Mouse (Mus musculus) CH12.LX (cell line): ENCODE measurements around the gene Aldh9a1. TPM values are rescaled to one million over a fixed set of nuclear protein-coding genes. Genes with fewer than 3 reads are reported as not detected.

Experiments
- DNase-seq: peaks from one replicate; pipeline ENCODE4 v3.0.0-alpha.2; 2013; ENCODE audit errors: extremely low read depth
- H3K27ac ChIP-seq: 2 replicates; pipeline ENCODE4 v1.5.1; 2012; ENCODE audit warnings: low read depth, mild to moderate bottlenecking, control low read depth, moderate library complexity; ENCODE audit not compliant: insufficient read depth
- H3K27me3 ChIP-seq: replicated peaks from 2 replicates; pipeline ENCODE3; 2012; ENCODE audit warnings: inconsistent platforms
- H3K36me3 ChIP-seq, 2 experiments: replicated peaks in 1 of 2; 2 replicates each; pipeline versions ENCODE3 to v1.6.1; 2012; ENCODE audit warnings: inconsistent platforms in 1 of 2, low read length in 1 of 2, mild to moderate bottlenecking in 1 of 2, mixed read lengths in 1 of 2, moderate library complexity in 1 of 2; ENCODE audit not compliant: control insufficient read depth in 1 of 2, insufficient read depth in 1 of 2
- H3K4me1 ChIP-seq, 2 experiments: 2 replicates each; pipeline ENCODE4 v1.6.1; 2012; ENCODE audit warnings: inconsistent platforms in 1 of 2, moderate library complexity in 1 of 2; ENCODE audit not compliant: insufficient read depth in 2 of 2, control insufficient read depth in 1 of 2
- H3K4me2 ChIP-seq: 2 replicates; pipeline ENCODE4 v1.6.1; 2012; ENCODE audit warnings: low read depth, mild to moderate bottlenecking, control low read depth; ENCODE audit not compliant: poor library complexity, insufficient read depth, severe bottlenecking
- H3K4me3 ChIP-seq, 3 experiments: fragments of 150-350 bp in 1 of 3; sonication (generic) in 1 of 3; replicated peaks in 1 of 3; 2 replicates each; pipeline versions ENCODE3 to v1.5.1; 2011 to 2012; ENCODE audit warnings: low read depth in 2 of 3, low read length in 2 of 3, mild to moderate bottlenecking in 2 of 3, moderate library complexity in 2 of 3, control low read depth in 1 of 3, improper control_type of control experiment in 1 of 3, inconsistent platforms in 1 of 3, mixed read lengths in 1 of 3; ENCODE audit not compliant: poor library complexity in 1 of 3
- H3K79me2 ChIP-seq: replicated peaks from 2 replicates; pipeline ENCODE4 v1.6.1; 2012; ENCODE audit warnings: mild to moderate bottlenecking, moderate library complexity; ENCODE audit not compliant: control insufficient read depth, poor library complexity, insufficient read depth, severe bottlenecking; ENCODE audit errors: extremely low read depth
- H3K9ac ChIP-seq: 2 replicates; pipeline ENCODE4 v1.6.1; 2012; ENCODE audit warnings: low read depth, mild to moderate bottlenecking, control low read depth, moderate library complexity; ENCODE audit not compliant: insufficient read depth
- H3K9me3 ChIP-seq: replicated peaks from 2 replicates; pipeline ENCODE3; 2012; ENCODE audit warnings: low read length, inconsistent platforms, mixed read lengths
- BHLHE40 ChIP-seq: IDR thresholded peaks from 2 replicates; pipeline ENCODE4 v1.6.1; 2011; ENCODE audit warnings: mild to moderate bottlenecking, low read depth, low read length, improper control_type of control experiment
- CHD2 ChIP-seq: IDR thresholded peaks from 2 replicates; pipeline ENCODE4 v1.6.1; 2011; ENCODE audit warnings: low read length, improper control_type of control experiment
- E2F4 ChIP-seq: IDR thresholded peaks from 2 replicates; pipeline ENCODE4 v1.6.1; 2011; ENCODE audit warnings: low read depth, low read length, improper control_type of control experiment; ENCODE audit not compliant: insufficient replicate concordance
- ELF1 ChIP-seq: IDR thresholded peaks from 2 replicates; pipeline ENCODE4 v1.6.1; 2014; ENCODE audit warnings: low read depth, mild to moderate bottlenecking, inconsistent platforms, low read length, improper control_type of control experiment
- JUND ChIP-seq: conservative IDR thresholded peaks from 2 replicates; pipeline ENCODE4 v1.6.1; 2011; ENCODE audit warnings: low read depth, low read length, improper control_type of control experiment
- MAX ChIP-seq: IDR thresholded peaks from 2 replicates; pipeline ENCODE4 v1.6.1; 2011; ENCODE audit warnings: low read length, improper control_type of control experiment
- MEF2A ChIP-seq: IDR thresholded peaks from 2 replicates; pipeline ENCODE4 v1.6.1; 2014; ENCODE audit warnings: low read depth, mild to moderate bottlenecking, inconsistent platforms, low read length, improper control_type of control experiment, borderline replicate concordance
- NRF1 ChIP-seq: IDR thresholded peaks from 2 replicates; pipeline ENCODE4 v1.6.1; 2014; ENCODE audit warnings: low read depth, mild to moderate bottlenecking, inconsistent platforms, low read length, improper control_type of control experiment, moderate library complexity
- RCOR1 ChIP-seq: conservative IDR thresholded peaks from 2 replicates; pipeline ENCODE4 v1.6.1; 2012; ENCODE audit warnings: low read depth, mild to moderate bottlenecking, inconsistent platforms, low read length, improper control_type of control experiment
- SMC3 ChIP-seq: IDR thresholded peaks from 2 replicates; pipeline ENCODE4 v1.6.1; 2011; ENCODE audit warnings: low read depth, low read length, improper control_type of control experiment
- TBP ChIP-seq: conservative IDR thresholded peaks from 2 replicates; pipeline ENCODE4 v1.6.1; 2011; ENCODE audit warnings: low read depth, low read length, improper control_type of control experiment
- TCF12 ChIP-seq: IDR thresholded peaks from 2 replicates; pipeline ENCODE4 v1.6.1; 2014; ENCODE audit warnings: low read depth, mild to moderate bottlenecking, inconsistent platforms, low read length, improper control_type of control experiment
- ZC3H11A ChIP-seq: IDR thresholded peaks from 2 replicates; pipeline ENCODE4 v1.6.1; 2012; ENCODE audit warnings: low read depth, mild to moderate bottlenecking, inconsistent platforms, low read length, improper control_type of control experiment
- ZKSCAN1 ChIP-seq: IDR thresholded peaks from 2 replicates; pipeline ENCODE4 v1.6.1; 2012; ENCODE audit warnings: low read depth, inconsistent platforms, low read length, improper control_type of control experiment, borderline replicate concordance
- ZNF384 ChIP-seq: IDR thresholded peaks from 2 replicates; pipeline ENCODE4 v1.6.1; 2012; ENCODE audit warnings: low read depth, low read length, improper control_type of control experiment, inconsistent platforms
- dilution Hi-C: fragments of 300-500 bp; cut with MboI; formaldehyde crosslinking; loops from 2 replicates; pipeline ENCODE4 v1.14.3; 2020; ENCODE audit warnings: low sequenced_read_pairs; ENCODE audit not compliant: extremely low pct_unique_long_range_greater_than_20kb, extremely low pct_ligation_motif_present
- in situ Hi-C: fragments of 300-500 bp; cut with MboI; formaldehyde crosslinking; loops from 3 replicates; pipeline ENCODE4 v1.14.3; 2019; ENCODE audit warnings: low sequenced_read_pairs, low pct_ligation_motif_present, low pct_unique_long_range_greater_than_20kb, mixed read lengths
- polyA plus RNA-seq: library from polyadenylated mRNA; unstranded; fragments of >175 nt; gene quantifications from 2 replicates; pipeline ENCODE4 v1.2.1, GENCODE M21; 2012; ENCODE audit warnings: low read depth; ENCODE audit not compliant: insufficient read length
- total RNA-seq, 2 experiments: library from RNA; depleted of rRNA; stranded (reverse); fragments of 300-350 nt in 1 of 2; fragments of >200 nt in 1 of 2; gene quantifications; 2 replicates each; pipeline ENCODE4 v1.2.3; 2012 to 2014

Gene Aldh9a1
- total and polyA plus RNA-seq, 3 experiments = 26.2 to 79.7 (median 31.2) TPM

DNA sequence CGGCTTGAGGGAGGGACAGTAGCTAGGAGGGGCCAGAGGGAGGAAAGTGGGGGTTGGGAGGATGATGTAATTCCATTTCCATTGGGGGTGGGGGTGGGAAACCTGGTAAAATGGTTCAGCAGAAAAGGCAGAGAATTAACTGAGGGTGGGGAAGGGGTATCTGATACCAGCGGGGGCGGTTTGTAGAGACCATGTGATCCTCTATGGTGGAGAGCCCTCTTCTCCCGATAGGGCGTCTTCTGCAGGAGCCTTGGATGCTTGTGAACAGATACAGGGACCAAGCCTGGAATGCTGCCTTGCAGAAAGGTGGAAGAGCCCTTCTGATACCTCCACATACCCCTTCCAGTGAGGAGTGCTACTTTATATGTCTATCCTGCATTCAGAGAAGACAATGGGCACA, 33.4 kb downstream of the Aldh9a1 start:
- no peak overlapping the region for H3K27ac ChIP-seq
- no peaks in the 10 kb centered on the region for H3K79me2 ChIP-seq
- no peak overlapping the region for H3K4me3 ChIP-seq
- TF ChIP-seq MEF2A = no peak
- no peaks in the 10 kb centered on the region for H3K36me3 ChIP-seq
- DNase-seq = no peak
- peaks cover 85% of the 10 kb centered on the region for H3K27me3 ChIP-seq
- H3K4me2 ChIP-seq = no peak overlapping the region
- in situ Hi-C loops (no loop called here), dilution Hi-C loops (no loop called here)
- no peak overlapping the region for H3K9ac ChIP-seq
- no peaks in the 10 kb centered on the region for H3K9me3 ChIP-seq
- H3K4me1 ChIP-seq = no peaks in the 10 kb centered on the region

DNA sequence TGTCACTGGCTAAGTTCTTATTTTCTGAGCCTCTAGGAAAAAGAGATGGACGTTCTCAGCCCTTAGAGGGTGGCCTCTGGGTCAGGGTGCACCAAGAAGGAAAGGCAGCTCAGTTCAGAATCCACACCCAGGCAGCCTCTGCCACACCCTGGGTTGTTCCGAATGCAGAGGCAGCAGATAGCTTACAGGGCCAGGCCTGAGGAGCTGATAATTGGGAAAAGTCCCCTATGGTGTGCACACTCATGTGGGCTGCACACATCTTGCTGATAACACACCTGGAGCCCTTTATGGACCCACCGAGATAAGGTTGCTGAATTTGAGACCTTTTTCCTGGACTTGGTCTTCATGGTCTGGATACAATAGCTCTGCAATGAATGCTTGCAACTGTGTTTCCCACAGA, 34.4 kb downstream of the Aldh9a1 start:
- no peaks in the 10 kb centered on the region for H3K36me3 ChIP-seq
- H3K79me2 ChIP-seq = no peaks in the 10 kb centered on the region
- H3K4me2 ChIP-seq = no peak overlapping the region
- no peak for DNase-seq
- H3K4me1 ChIP-seq = no peaks in the 10 kb centered on the region
- H3K4me3 ChIP-seq = no peak overlapping the region
- no peak overlapping the region for H3K9ac ChIP-seq
- no peaks in the 10 kb centered on the region for H3K9me3 ChIP-seq
- no peak for TF ChIP-seq TCF12
- TF ChIP-seq, all 38 proteins: peak for 0
- Histone ChIP-seq H3K27me3 (peaks cover 90% of the 10 kb centered on the region), H3K27ac (no peak overlapping the region)
- dilution Hi-C loops (no loop called here), in situ Hi-C loops (no loop called here)

DNA sequence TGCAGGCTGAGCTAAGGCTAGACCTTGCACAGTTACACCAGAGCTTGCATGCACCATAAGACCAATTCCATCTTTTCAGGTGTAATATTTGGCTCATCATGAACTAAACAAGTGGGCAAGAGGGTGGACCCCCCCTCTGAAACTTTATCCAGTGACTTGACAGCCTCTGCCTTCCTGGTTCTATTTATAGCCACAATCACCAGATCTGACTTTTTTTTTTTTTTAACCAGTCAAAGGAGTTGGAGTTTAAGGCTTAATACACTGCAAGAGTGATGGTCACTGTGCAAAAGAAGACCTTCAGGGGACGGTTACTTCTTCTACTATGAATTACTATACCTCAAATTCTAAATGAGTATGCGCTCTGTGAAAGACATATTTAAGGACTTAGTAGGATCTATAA, 35.4 kb downstream of the Aldh9a1 start:
- H3K4me1 ChIP-seq = no peaks in the 10 kb centered on the region
- H3K9ac ChIP-seq = no peak overlapping the region
- no peaks in the 10 kb centered on the region for H3K36me3 ChIP-seq
- H3K79me2 ChIP-seq = no peaks in the 10 kb centered on the region
- no peak overlapping the region for H3K27ac ChIP-seq
- dilution Hi-C loops (no loop called here), in situ Hi-C loops (no loop called here)
- H3K4me3 ChIP-seq = no peak overlapping the region
- no peak for DNase-seq
- H3K4me2 ChIP-seq = no peak overlapping the region
- H3K9me3 ChIP-seq = no peaks in the 10 kb centered on the region
- TF ChIP-seq RCOR1 (no peak), E2F4 (no peak), TCF12 (no peak), CHD2 (no peak), TBP (no peak), MEF2A (no peak), SMC3 (no peak), ZNF384 (no peak), NRF1 (no peak), ZKSCAN1 (no peak), ZC3H11A (no peak), BHLHE40 (no peak), MAX (no peak), JUND (no peak), ELF1 (no peak)
- peaks cover 93% of the 10 kb centered on the region for H3K27me3 ChIP-seq
